Mouse (Mus musculus) left cerebral cortex, postnatal 14 days (tissue): Measurements from ENCODE around the gene Prr5. TPM values are rescaled to one million over a fixed set of nuclear protein-coding genes. Genes with fewer than 3 reads are reported as not detected.

Source experiments
- DNase-seq, 2 experiments: peaks; one replicate each; pipeline ENCODE4 v3.0.0; 2021 to 2022; ENCODE audit warnings: low spot score in 2 of 2, mixed read lengths in 1 of 2
- intact Hi-C: fragments of 180-260 bp; cut with DNase I; formaldehyde crosslinking; loops from one replicate; pipeline ENCODE4 v1.15.1; 2025
- total RNA-seq, 2 experiments: library from RNA; stranded (reverse); gene quantifications; 2 replicates each; pipeline ENCODE4 v1.2.3; 2021

Gene Prr5
- total RNA-seq, 2 experiments from 2014 or later: 11.9 to 13.7 TPM

- DNase-seq: no peak
- intact Hi-C loops: no loop called here
Measured at GRCm38 (mm10) chr15:84731676-84732424, 62.4 kb downstream of the Prr5 start.

GRCm38 (mm10) chr15:84732425-84732749 lies 63.0 kb downstream of the Prr5 start:
- intact Hi-C loops: no loop called here
- DNase-seq: no peak

- no peak for DNase-seq
- intact Hi-C loops: no loop called here
Measured at GRCm38 (mm10) chr15:84736346-84736993, 67.0 kb downstream of the Prr5 start.

- intact Hi-C loops: no loop called here
- DNase-seq: no peak
Measured at GRCm38 (mm10) chr15:84736994-84737346, 67.5 kb downstream of the Prr5 start.

GRCm38 (mm10) chr15:84738246-84738645 lies 68.8 kb downstream of the Prr5 start:
- DNase-seq: no peak
- intact Hi-C loops: no loop called here

GRCm38 (mm10) chr15:84741573-84741972 lies 72.2 kb downstream of the Prr5 start:
- intact Hi-C loops: no loop called here
- DNase-seq: no peak

- intact Hi-C loops: no loop called here
- DNase-seq: no peak
Measured at GRCm38 (mm10) chr15:84743347-84743746, 73.9 kb downstream of the Prr5 start.

GRCm38 (mm10) chr15:84744308-84744707 lies 74.9 kb downstream of the Prr5 start:
- DNase-seq: no peak
- intact Hi-C loops: no loop called here

- DNase-seq: no peak
- intact Hi-C loops: no loop called here
Measured at GRCm38 (mm10) chr15:84745831-84746230, 76.4 kb downstream of the Prr5 start.

Other genes starting within 250 kb of the Prr5 start
- gene Shisal1, start 222.5 kb upstream of the Prr5 start, total RNA-seq: 10 to 100 TPM; 45.8 to 57.1 TPM
- 10 to 100 TPM; 57.5 to 65.8 TPM for gene Rtl6, start 111.8 kb upstream of the Prr5 start, total RNA-seq
- gene Arhgap8, start 50.4 kb downstream of the Prr5 start, total RNA-seq: under 1 TPM in 1 of 2 experiments, not detected in 1; 0.40 TPM
- gene Phf21b, start 186.4 kb downstream of the Prr5 start, total RNA-seq: 10 to 100 TPM; 15.3 to 16.1 TPM